Mouse (Mus musculus) B cell, adult 62 days (primary cell): ENCODE data around the gene Dhrs13. TPM values are rescaled to one million over a fixed set of nuclear protein-coding genes. Genes with fewer than 3 reads are reported as not detected.

ENCODE experiments used
- total RNA-seq: library from RNA; stranded (reverse); gene quantifications from 4 replicates; pipeline ENCODE4 v1.2.4, GENCODE M21; 2023

The Dhrs13 gene
- 0.63 to 0.98 TPM (median 0.91 TPM) in 4 replicates for total RNA-seq

GRCm38 (mm10) chr11:78031947-78032808 is at the start of gene Dhrs13:
Dhrs13 (plus strand) TSS chr11:78032280.

GRCm38 (mm10) chr11:77982441-77982905 is 49.6 kb upstream of the Dhrs13 start, which contains the start of gene Phf12:
Phf12 (plus strand) TSS chr11:77982754.

GRCm38 (mm10) chr11:78037831-78038752 is 6.0 kb downstream of the Dhrs13 start, which contains the start of gene Flot2:
Flot2 (plus strand) TSS chr11:78037931.

GRCm38 (mm10) chr11:78079961-78080921 is 48.2 kb downstream of the Dhrs13 start, which contains the start of gene Eral1:
Eral1 (minus strand) TSS chr11:78080383.

Other genes starting within 250 kb of the Dhrs13 start
- gene Gm10277, start 244.5 kb upstream of the Dhrs13 start, total RNA-seq = not detected in 4 replicates
- 0.66 to 1.2 TPM in 2 of 4 replicates, not detected in the others for gene Pipox, start 138.2 kb upstream of the Dhrs13 start, total RNA-seq
- gene Sez6, start 101.5 kb upstream of the Dhrs13 start, total RNA-seq = not detected in 4 replicates
- 162 to 186 TPM (median 167 TPM) in 4 replicates for gene Phf12, start 49.5 kb upstream of the Dhrs13 start, total RNA-seq
- gene Flot2, start 5.7 kb downstream of the Dhrs13 start, total RNA-seq = 11.9 to 17.5 TPM (median 14.8 TPM) in 4 replicates
- gene Eral1, start 48.1 kb downstream of the Dhrs13 start, total RNA-seq = 23.7 to 25.0 TPM (median 24.0 TPM) in 4 replicates
- gene Fam222b, start 62.4 kb downstream of the Dhrs13 start, total RNA-seq = 15.7 to 20.1 TPM (median 16.6 TPM) in 4 replicates
- 50.8 to 67.2 TPM (median 56.4 TPM) in 4 replicates for gene Traf4, start 133.3 kb downstream of the Dhrs13 start, total RNA-seq
- 16.5 to 22.9 TPM (median 19.9 TPM) in 4 replicates for gene Nek8, start 144.4 kb downstream of the Dhrs13 start, total RNA-seq
- 2.1 to 5.5 TPM (median 4.1 TPM) in 4 replicates for gene Tlcd1, start 144.4 kb downstream of the Dhrs13 start, total RNA-seq
- gene Rpl23a, start 151.3 kb downstream of the Dhrs13 start, total RNA-seq = 2,528 to 2,656 TPM (median 2,571 TPM) in 4 replicates
- 0.81 to 1.8 TPM (median 1.6 TPM) in 3 of 4 replicates, not detected in the other for gene Rab34, start 156.2 kb downstream of the Dhrs13 start, total RNA-seq
- 0.63 TPM in 1 of 4 replicates, not detected in the others for gene Proca1, start 161.1 kb downstream of the Dhrs13 start, total RNA-seq
- gene Sdf2, start 213.5 kb downstream of the Dhrs13 start, total RNA-seq = 54.3 to 61.5 TPM (median 58.9 TPM) in 4 replicates
- 74.7 to 76.9 TPM (median 76.1 TPM) in 4 replicates for gene Supt6, start 213.7 kb downstream of the Dhrs13 start, total RNA-seq
- gene 2610507B11Rik, start 229.5 kb downstream of the Dhrs13 start, total RNA-seq = 115 to 122 TPM (median 118 TPM) in 4 replicates